In genomic region chr8:40089377-40089776, GRCm38 (mm10) we compare ENCODE assay signal across 20 mouse cellular contexts.
"Had no signal": no experiment of that assay in that cellular context is flagged by ENCODE, and none has a peak within 500 bp of the region (broad histone marks: within the 10 kb centered on the region; RNA-seq: fewer than 3 reads in every experiment).

No protein-coding gene starts in this region.

- H3K27me3 ChIP-seq: lung, embryonic 15.5 days; megakaryocyte, embryonic 14.5 days; midbrain, embryonic 13.5 days; midbrain, embryonic 15.5 days; neural tube, embryonic 13.5 days; neural tube, embryonic 15.5 days had no signal

- H3K9ac ChIP-seq: lung, embryonic 15.5 days; midbrain, embryonic 13.5 days; midbrain, embryonic 15.5 days; neural tube, embryonic 13.5 days; neural tube, embryonic 15.5 days had no signal

- DNase-seq: lung, adult 2 months; lung, postnatal 14 days; lung, postnatal 36 days; retina, postnatal 1 day; right cerebral cortex, adult 18-20 months; right cerebral cortex, postnatal 25 days; right cerebral cortex, postnatal 4 days; spleen, adult 18-20 months; thymus, adult 18-20 months; thymus, postnatal 14 days; thymus, postnatal 36 days had no signal

- H3K4me2 ChIP-seq: lung, embryonic 15.5 days; midbrain, embryonic 11.5 days; midbrain, embryonic 13.5 days; midbrain, embryonic 15.5 days; neural tube, embryonic 13.5 days; neural tube, embryonic 15.5 days had no signal

- H3K4me1 ChIP-seq: lung, embryonic 15.5 days; megakaryocyte, embryonic 14.5 days; midbrain, embryonic 13.5 days; midbrain, embryonic 15.5 days; neural tube, embryonic 13.5 days; neural tube, embryonic 15.5 days had no signal

- H3K9me3 ChIP-seq: lung, embryonic 15.5 days; megakaryocyte, embryonic 14.5 days; midbrain, embryonic 13.5 days; midbrain, embryonic 15.5 days; neural tube, embryonic 13.5 days; neural tube, embryonic 15.5 days had no signal

- H3K27ac ChIP-seq: lung, embryonic 15.5 days; macrophage; midbrain, embryonic 13.5 days; midbrain, embryonic 15.5 days; neural tube, embryonic 13.5 days; neural tube, embryonic 15.5 days had no signal

- H3K4me3 ChIP-seq: lung, embryonic 15.5 days; megakaryocyte, embryonic 14.5 days; midbrain, embryonic 13.5 days; midbrain, embryonic 15.5 days; neural tube, embryonic 13.5 days; neural tube, embryonic 15.5 days had no signal

- ATAC-seq: lung, postnatal 0 days; midbrain, embryonic 13.5 days; midbrain, embryonic 15.5 days had no signal

- H3K36me3 ChIP-seq: lung, embryonic 15.5 days; midbrain, embryonic 13.5 days; midbrain, embryonic 15.5 days; neural tube, embryonic 13.5 days; neural tube, embryonic 15.5 days had no signal
